Mouse (Mus musculus) forebrain, postnatal 0 days (tissue): ENCODE measurements around the gene Hoxc11. TPM values are rescaled to one million over a fixed set of nuclear protein-coding genes. Genes with fewer than 3 reads are reported as not detected.

ENCODE experiments used
- ATAC-seq: fragments of 200-750 bp; cut with Nextera tagmentation; 2 replicates; pipeline ENCODE4 v1.8.0; 2017; ENCODE audit warnings: mild to moderate bottlenecking, moderate library complexity
- DNase-seq: peaks from one replicate; pipeline ENCODE4 v3.0.0-alpha.2; 2015
- H3K27ac ChIP-seq: fragments of 300-500 bp; sonication (generic); 2 replicates; pipeline ENCODE4 v1.5.1; 2014; ENCODE audit warnings: low read depth, mild to moderate bottlenecking, antibody characterized with exemption, low read length, moderate library complexity, mixed read lengths
- H3K27me3 ChIP-seq: fragments of 300-500 bp; sonication (generic); 2 replicates; pipeline ENCODE4 v1.6.1; 2014; ENCODE audit warnings: mild to moderate bottlenecking, low read length, mixed read lengths; ENCODE audit not compliant: insufficient read depth
- H3K36me3 ChIP-seq: fragments of 300-500 bp; sonication (generic); 2 replicates; pipeline ENCODE4 v1.6.1; 2014; ENCODE audit warnings: mild to moderate bottlenecking, moderate library complexity; ENCODE audit not compliant: insufficient read depth
- H3K4me1 ChIP-seq: fragments of 300-500 bp; sonication (generic); 2 replicates; pipeline ENCODE4 v1.6.1; 2014; ENCODE audit warnings: antibody characterized with exemption; ENCODE audit not compliant: insufficient read depth
- H3K4me2 ChIP-seq: fragments of 300-500 bp; sonication (generic); 2 replicates; pipeline ENCODE4 v1.6.1; 2014; ENCODE audit warnings: low read depth, mild to moderate bottlenecking, moderate library complexity
- H3K4me3 ChIP-seq: fragments of 300-500 bp; sonication (generic); 2 replicates; pipeline ENCODE4 v1.5.1; 2014; ENCODE audit warnings: low read depth, low read length, mixed read lengths
- H3K9ac ChIP-seq: fragments of 300-500 bp; sonication (generic); 2 replicates; pipeline ENCODE4 v1.6.1; 2014; ENCODE audit warnings: mild to moderate bottlenecking
- H3K9me3 ChIP-seq: fragments of 300-500 bp; sonication (generic); 2 replicates; pipeline ENCODE4 v1.6.1; 2016; ENCODE audit warnings: low read length
- CTCF ChIP-seq: sonication (generic); IDR thresholded peaks from 2 replicates; pipeline ENCODE4 v1.5.1; 2016; ENCODE audit warnings: antibody characterized with exemption, control low read depth, low read depth
- WGBS: fragments of 180-500 bp; shearing (Covaris S2); extraction: QIAGEN DNeasy Blood & Tissue Kit; methylation state at CpG from one replicate; pipeline ENCODE4 v1.1.7; 2014; 5-methylcytosine and 5-hydroxymethylcytosine counted together
- polyA plus RNA-seq: library from polyadenylated mRNA; unstranded; fragments of >200 nt; fragmentation: Nextera tagmentation; extraction: Ambion mirVana; gene quantifications from 2 replicates; pipeline ENCODE4 v1.2.1, GENCODE M21; 2015
- total RNA-seq: library from RNA; depleted of rRNA; stranded (reverse); fragments of >200 nt; gene quantifications from 2 replicates; pipeline ENCODE4 v1.2.3, GENCODE M21; 2014

The Hoxc11 gene
- total and polyA plus RNA-seq, 2 experiments from 2014 or later, result not detected

DNA sequence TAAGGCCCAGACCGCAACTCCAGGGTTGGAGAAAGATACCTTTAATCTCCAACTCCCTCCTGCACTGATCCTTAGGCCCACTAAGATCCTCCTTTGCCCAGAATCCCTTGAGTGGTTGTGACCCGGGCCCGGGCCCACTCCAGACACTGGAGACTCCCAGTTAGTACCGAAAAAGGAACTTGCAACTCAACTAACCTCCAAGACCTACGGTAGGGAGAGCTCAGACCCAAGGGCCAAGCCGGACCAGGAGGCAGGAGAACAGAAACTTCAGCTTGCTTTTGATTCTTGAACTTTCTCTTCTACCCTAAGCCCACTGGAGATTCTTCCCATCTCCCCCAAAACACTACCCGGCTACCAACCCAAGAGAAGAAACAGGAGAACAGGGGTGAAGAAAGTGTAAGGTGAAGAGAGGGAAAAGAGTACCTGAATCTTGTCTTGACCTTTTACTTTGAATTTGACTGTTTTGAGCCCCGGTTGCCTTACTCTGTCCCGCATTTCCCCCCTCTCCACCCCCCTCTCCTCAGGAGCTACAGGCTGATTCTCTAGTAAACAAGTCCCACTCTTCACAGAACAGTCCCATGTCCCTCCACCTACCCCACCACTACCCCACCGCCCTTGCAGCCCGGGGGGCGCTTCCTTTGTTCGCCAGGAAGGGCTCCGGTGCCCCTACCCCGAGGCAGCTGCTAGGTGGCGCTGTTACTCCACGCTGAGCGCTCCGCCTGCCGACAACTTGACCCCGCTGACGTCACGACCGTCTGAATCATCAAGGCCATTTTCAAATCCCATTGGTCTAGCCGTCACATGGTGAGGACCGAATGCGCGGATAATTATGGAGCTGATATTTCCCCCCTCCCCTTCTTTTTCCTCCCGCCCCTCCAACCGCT, 11.9 kb downstream of the Hoxc11 start:
- H3K4me2 ChIP-seq, result 0 out of 2 replicates have a peak overlapping the region, but pooled peaks have one; percentile 6
- peak; percentile 40; the same call in 1 of the 2 replicates for ATAC-seq
- H3K27ac ChIP-seq, result no peak overlapping the region
- peak; percentile 70 for TF ChIP-seq CTCF
- H3K4me1 ChIP-seq, result no peaks in the 10 kb centered on the region
- H3K27me3 ChIP-seq, result peaks cover 96% of the 10 kb centered on the region
- H3K9ac ChIP-seq, result no peak overlapping the region
- WGBS, result 4% methylated on average over 28 of the region's 30 CpGs
- no peak overlapping the region for H3K4me3 ChIP-seq
- H3K9me3 ChIP-seq, result no peaks in the 10 kb centered on the region
- DNase-seq, result peak; percentile 66
- H3K36me3 ChIP-seq, result no peaks in the 10 kb centered on the region

- Histone ChIP-seq H3K9me3 (no peaks in the 10 kb centered on the region), H3K4me1 (no peaks in the 10 kb centered on the region), H3K9ac (no peak within 1 kb of the TSS), H3K4me3 (no peak within 1 kb of the TSS), H3K27ac (no peak within 1 kb of the TSS), H3K36me3 (no peaks in the 10 kb centered on the region), H3K27me3 (peaks cover 96% of the 10 kb centered on the region), H3K4me2 (0 out of 2 replicates have a peak within 1 kb of the TSS, but pooled peaks have one; percentile 6)
- ATAC-seq (no peak), DNase-seq (no peak)
- 3% methylated on average over 27 of the region's 27 CpGs for whole genome bisulfite sequencing
- no peak for TF ChIP-seq CTCF
These were observed 12.6 kb downstream of the Hoxc11 start, which contains the start of gene Hoxc10 for GRCm38 (mm10) chr15:102966776-102967311. TSS of gene Hoxc10 (plus strand) at chr15:102966796.

DNA sequence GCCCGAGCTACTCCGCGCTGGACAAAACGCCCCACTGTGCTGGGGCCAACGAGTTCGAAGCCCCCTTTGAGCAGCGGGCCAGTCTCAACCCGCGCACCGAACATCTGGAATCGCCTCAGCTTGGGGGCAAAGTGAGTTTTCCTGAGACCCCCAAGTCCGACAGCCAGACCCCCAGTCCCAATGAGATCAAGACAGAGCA, 13.0 kb downstream of the Hoxc11 start, which contains the start of gene Hoxc5:
TSS of gene Hoxc5 (plus strand) at position 132 of the 199 bp plus-strand sequence.
- H3K27ac ChIP-seq, result no peak within 1 kb of the TSS
- H3K27me3 ChIP-seq, result peaks cover 97% of the 10 kb centered on the region
- no peaks in the 10 kb centered on the region for H3K36me3 ChIP-seq
- no peak for ATAC-seq
- DNase-seq, result no peak
- TF ChIP-seq CTCF, result no peak
- 3% methylated on average over 12 of the region's 12 CpGs for WGBS
- H3K4me2 ChIP-seq, result 0 out of 2 replicates have a peak within 1 kb of the TSS, but pooled peaks have one; percentile 6
- H3K4me3 ChIP-seq, result no peak within 1 kb of the TSS
- no peaks in the 10 kb centered on the region for H3K4me1 ChIP-seq
- H3K9me3 ChIP-seq, result no peaks in the 10 kb centered on the region
- H3K9ac ChIP-seq, result no peak within 1 kb of the TSS

GRCm38 (mm10) chr15:102967511-102968397, 13.5 kb downstream of the Hoxc11 start:
- no peak for DNase-seq
- Histone ChIP-seq H3K27ac (no peak overlapping the region), H3K27me3 (peaks cover 97% of the 10 kb centered on the region), H3K9ac (no peak overlapping the region), H3K9me3 (no peaks in the 10 kb centered on the region), H3K4me2 (no peak overlapping the region), H3K36me3 (no peaks in the 10 kb centered on the region), H3K4me1 (no peaks in the 10 kb centered on the region), H3K4me3 (no peak overlapping the region)
- no peak for TF ChIP-seq CTCF
- 2% methylated on average over 34 of the region's 34 CpGs for WGBS
- no peak for ATAC-seq

DNA sequence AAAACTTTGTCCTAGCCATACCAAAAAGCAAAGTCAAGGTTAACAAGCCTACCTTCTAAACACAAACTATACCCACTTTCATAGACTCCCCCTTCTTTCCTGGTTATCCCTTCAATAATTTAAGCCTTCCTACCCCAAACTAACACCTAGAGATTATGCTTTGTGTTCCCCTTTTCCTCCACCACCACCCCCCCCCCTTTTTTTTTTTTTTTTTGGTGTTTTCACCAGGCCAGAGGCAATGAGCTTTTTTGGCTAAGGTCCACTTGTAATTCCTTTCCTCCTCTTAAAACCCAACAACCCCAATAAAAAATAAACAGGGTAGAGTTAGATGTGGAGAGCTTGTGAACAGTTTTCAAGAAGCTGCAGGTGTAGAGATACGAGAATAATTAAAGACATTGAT, 15.1 kb downstream of the Hoxc11 start:
- WGBS, result 24% methylated on average over 1 of the region's 1 CpGs
- no peaks in the 10 kb centered on the region for H3K9me3 ChIP-seq
- DNase-seq (no peak), ATAC-seq (no peak)
- peaks cover 97% of the 10 kb centered on the region for H3K27me3 ChIP-seq
- H3K36me3 ChIP-seq, result no peaks in the 10 kb centered on the region
- H3K4me2 ChIP-seq, result no peak overlapping the region
- no peak overlapping the region for H3K27ac ChIP-seq
- no peak overlapping the region for H3K9ac ChIP-seq
- no peaks in the 10 kb centered on the region for H3K4me1 ChIP-seq
- H3K4me3 ChIP-seq, result no peak overlapping the region
- no peak for TF ChIP-seq CTCF

DNA sequence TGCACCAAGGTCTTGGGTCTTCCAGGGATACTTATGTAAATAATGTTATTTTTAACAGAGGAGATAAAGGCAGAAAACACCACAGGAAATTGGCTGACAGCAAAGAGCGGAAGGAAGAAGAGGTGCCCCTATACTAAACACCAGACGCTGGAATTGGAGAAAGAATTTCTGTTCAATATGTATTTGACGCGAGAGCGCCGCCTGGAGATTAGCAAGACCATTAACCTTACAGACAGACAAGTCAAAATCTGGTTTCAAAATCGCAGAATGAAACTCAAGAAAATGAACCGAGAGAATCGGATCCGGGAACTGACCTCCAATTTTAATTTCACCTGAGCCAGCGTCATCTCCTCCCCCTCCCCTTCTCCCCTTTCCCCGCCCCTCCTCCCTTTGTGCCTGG, 16.5 kb downstream of the Hoxc11 start:
- ATAC-seq (no peak), DNase-seq (no peak)
- Histone ChIP-seq H3K9ac (no peak overlapping the region), H3K4me2 (no peak overlapping the region), H3K36me3 (no peaks in the 10 kb centered on the region), H3K27me3 (peaks cover 97% of the 10 kb centered on the region), H3K27ac (no peak overlapping the region), H3K4me3 (no peak overlapping the region), H3K4me1 (no peaks in the 10 kb centered on the region), H3K9me3 (no peaks in the 10 kb centered on the region)
- TF ChIP-seq CTCF, result peak; percentile 47
- 2% methylated on average over 12 of the region's 12 CpGs for WGBS
